Mouse (Mus musculus) gastrocnemius, postnatal 4 days (tissue): ENCODE measurements at regions not wholly inside any gene's neighbourhood (a gene's known extent, or its start where the extent isn't known, plus 50 kb on each side); places are given as distances from the start of the nearest gene placed in this dataset.
"Not testable (repeated sequence)": the region's sequence is repeated elsewhere in the genome, so short reads cannot be mapped to it uniquely, and the experiment has no call there.

Source experiments
- DNase-seq, 2 experiments: peaks; one replicate each; pipeline ENCODE4 v3.0.0; 2021 to 2022; ENCODE audit warnings: low spot score in 2 of 2, mixed read lengths in 2 of 2

GRCm38 (mm10) chr1:13042326-13042725 lies 1628.4 kb downstream of the A830018L16Rik start:
- DNase-seq = no peak

GRCm38 (mm10) chr1:13050140-13050775 lies 1636.4 kb downstream of the A830018L16Rik start:
- peak in 1 of 2 experiments; percentile 22 for DNase-seq

GRCm38 (mm10) chr1:13051433-13052066 lies 1637.6 kb downstream of the A830018L16Rik start:
- not testable (repeated sequence) for DNase-seq

GRCm38 (mm10) chr1:13052067-13052460 lies 1638.2 kb downstream of the A830018L16Rik start:
- no peak for DNase-seq

GRCm38 (mm10) chr1:13057741-13058140 lies 1643.8 kb downstream of the A830018L16Rik start:
- no peak for DNase-seq

- DNase-seq = no peak
These were observed 1645.9 kb downstream of the A830018L16Rik start for GRCm38 (mm10) chr1:13059616-13060320.
